Comparison of ENCODE assay signal across 8 mouse cellular contexts in genomic region chr10:11081611-11082398, GRCm38 (mm10). TPM values are rescaled to one million over a fixed set of nuclear protein-coding genes. Genes with fewer than 3 reads are reported as not detected.
DNase-seq lines count a peak whose midpoint lies in the region; ATAC-seq and TF ChIP-seq lines count a peak whose summit lies in the region.

Gene Grm1, minus strand, starts transcription at chr10:11082356.

- peak; percentile 18; the same call in 1 of the 2 replicates for TF ChIP-seq CTCF in gastrocnemius, adult 2 months (IDR thresholded peaks at IDR 0.05)

- no peak within 1 kb of the TSS for H3K4me3 ChIP-seq in gastrocnemius, adult 2 months
- H3K4me3 ChIP-seq in heart, embryonic 14.5 days (ENCODE audit: control insufficient read depth in 1 of 2, insufficient read depth in 1 of 2, low read depth in 1 of 2, low read length in 2 of 2): no peak within 1 kb of the TSS

- H3K36me3 ChIP-seq in heart, embryonic 14.5 days (ENCODE audit: control insufficient read depth, insufficient read depth, low read length): no peaks in the 10 kb centered on the region

- peaks cover 34% of the 10 kb centered on the region for H3K27me3 ChIP-seq in heart, embryonic 14.5 days (ENCODE audit: control insufficient read depth, insufficient read depth, low read length)

- no peak for DNase-seq in gastrocnemius, adult 2 months
- no peak for DNase-seq in gastrocnemius, postnatal 25 days
- DNase-seq in ES-CJ7 (ENCODE audit: low read depth, low spot score): peak; percentile 74
- DNase-seq in embryo, embryonic 10.5 days (ENCODE audit: low spot score): peak; percentile 80
- DNase-seq in left cerebral cortex, postnatal 14 days (ENCODE audit: low spot score in 2 of 2): peak; percentile 55 to 60
- peak; percentile 58 for DNase-seq in retina, postnatal 1 day
- no peak for DNase-seq in adipocyte (ENCODE audit: low spot score)

- no peak within 1 kb of the TSS for H3K9ac ChIP-seq in heart, embryonic 14.5 days (ENCODE audit: low read length)

- WGBS in heart, embryonic 14.5 days: 4% methylated on average over 31 of the region's 32 CpGs

- H3K9me3 ChIP-seq in heart, embryonic 14.5 days (ENCODE audit: control insufficient read depth, low read length): no peaks in the 10 kb centered on the region

- intact Hi-C loops in gastrocnemius, adult 2 months (cut with DNase I): no loop called here
- intact Hi-C loops in left cerebral cortex, postnatal 14 days (cut with DNase I): loop anchor here (2.0 to 10.0 kb wide), 2 partner anchors 387 to 673 kb away; no protein-coding TSS in a partner anchor

- no peak within 1 kb of the TSS for H3K27ac ChIP-seq in gastrocnemius, adult 2 months
- H3K27ac ChIP-seq in heart, embryonic 14.5 days (replicated peaks in 1 of 2; ENCODE audit: control insufficient read depth in 1 of 2, insufficient read depth in 1 of 2, low read depth in 2 of 2, low read length in 2 of 2): no peak within 1 kb of the TSS

- no peak for ATAC-seq in heart, embryonic 14.5 days (ENCODE audit: insufficient number of reproducible peaks, insufficient read depth, low FRiP score, low read depth)

- 0 out of 2 replicates have a peak within 1 kb of the TSS, but pooled peaks have one; percentile 23 for H3K4me2 ChIP-seq in heart, embryonic 14.5 days (ENCODE audit: low read length)

- no peaks in the 10 kb centered on the region for H3K4me1 ChIP-seq in heart, embryonic 14.5 days (ENCODE audit: control insufficient read depth in 2 of 2, insufficient read depth in 2 of 2, low read length in 2 of 2)

RNA-seq across cellular contexts. Expression of gene Grm1, which starts in this region (rescaled TPM):
- total RNA-seq in gastrocnemius, adult 2 months (2021): under 1 TPM; 0.15 to 0.17 TPM
- under 1 TPM in 1 of 2 experiments, not detected in 1; 0.11 TPM for total RNA-seq in gastrocnemius, postnatal 25 days (2021)
- polyA plus RNA-seq in heart, embryonic 14.5 days (2014; fragmentation: Nextera tagmentation; extraction: Ambion mirVana): 0.04 TPM in 1 of 2 replicates, not detected in the other
- total RNA-seq in left cerebral cortex, postnatal 14 days (2021): 10 to 100 TPM; 34.3 to 38.9 TPM

Comparison
In these comparisons a context has a peak if more than half of its experiments do, and no peak if none do; other contexts are left out.
1. RNA of gene Grm1 (total RNA-seq): 34.3 to 38.9 TPM in left cerebral cortex, postnatal 14 days; 0.15 to 0.17 TPM in gastrocnemius, adult 2 months and 0.11 TPM in gastrocnemius, postnatal 25 days; every median in the first group is over 10 times any median in the second.
2. DNase-seq: peak in ES-CJ7 (single experiment), embryo, embryonic 10.5 days (single experiment), left cerebral cortex, postnatal 14 days (2 of 2) and retina, postnatal 1 day (single experiment); none in gastrocnemius, adult 2 months (single experiment), gastrocnemius, postnatal 25 days (single experiment) and adipocyte (single experiment).